Mouse (Mus musculus) lung, postnatal 0 days (tissue): ENCODE data around the gene Gm6377.

Experiments
- CTCF ChIP-seq: IDR thresholded peaks from 2 replicates; pipeline ENCODE4 v1.5.1; 2016; ENCODE audit warnings: antibody characterized with exemption, mild to moderate bottlenecking
- EP300 ChIP-seq: IDR thresholded peaks from 2 replicates; pipeline ENCODE4 v1.6.1; 2016; ENCODE audit warnings: antibody characterized with exemption, mild to moderate bottlenecking, control low read depth

- no peak for TF ChIP-seq CTCF
- no peak for TF ChIP-seq EP300
Observed at GRCm38 (mm10) chrX:109175470-109175869, 21.1 kb upstream of the Gm6377 start.
